ENCODE assay signal across 8 mouse cellular contexts in the genomic region with DNA sequence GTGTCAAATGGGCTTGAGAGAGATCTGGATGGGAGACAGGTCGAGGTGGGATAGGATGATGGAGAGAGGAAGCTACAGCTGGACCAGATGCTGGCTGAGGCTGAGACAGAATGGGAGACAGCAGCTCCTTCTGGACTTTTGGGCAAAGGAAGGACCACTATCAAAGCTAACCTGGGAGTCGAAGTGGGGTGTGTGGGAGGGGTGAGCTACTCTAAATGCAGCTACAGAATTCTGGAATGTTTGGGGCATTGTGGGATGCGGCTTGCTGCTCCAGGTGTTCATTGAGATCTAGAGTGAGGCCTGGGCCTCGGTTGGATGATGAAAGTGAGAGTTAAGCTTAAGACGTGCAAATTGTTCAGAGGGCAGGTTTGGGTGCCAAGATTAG. TPM values are rescaled to one million over a fixed set of nuclear protein-coding genes. Genes with fewer than 3 reads are reported as not detected.
A peak's percentile ranks its signal among the peaks of the same experiment; 100 is the strongest.
DNase-seq lines count a peak whose midpoint lies in the region; ATAC-seq and TF ChIP-seq lines count a peak whose summit lies in the region.

No protein-coding gene starts in this region.

- DNase-seq in heart, postnatal 0 days (ENCODE audit: low spot score), result no peak
- no peak for DNase-seq in heart, adult 9 months (ENCODE audit: low spot score in 2 of 2)
- DNase-seq in midbrain, postnatal 0 days (ENCODE audit: low spot score), result no peak
- DNase-seq in adrenal gland, postnatal 10 days, result no peak
- DNase-seq in cerebellum, adult 8-10 months, result no peak

- peak overlapping the region; percentile 96 for H3K4me2 ChIP-seq in heart, postnatal 0 days (ENCODE audit: low read depth, low read length)
- H3K4me2 ChIP-seq in embryonic facial prominence, embryonic 13.5 days, result peak overlapping the region; percentile 97
- peak overlapping the region; percentile 100 for H3K4me2 ChIP-seq in intestine, embryonic 15.5 days (replicated peaks)
- peak overlapping the region; percentile 91 for H3K4me2 ChIP-seq in midbrain, postnatal 0 days (ENCODE audit: low read depth, low read length, poor library complexity, severe bottlenecking)

- H3K9me3 ChIP-seq in heart, postnatal 0 days (replicated peaks; ENCODE audit: control insufficient read depth, low read length), result 0 out of 2 replicates have a peak, but pooled peaks cover 5% of the 10 kb centered on the region
- peaks cover 5% of the 10 kb centered on the region; the same call in 1 of the 2 replicates for H3K9me3 ChIP-seq in embryonic facial prominence, embryonic 13.5 days
- H3K9me3 ChIP-seq in intestine, embryonic 15.5 days, result no peaks in the 10 kb centered on the region
- no peaks in the 10 kb centered on the region for H3K9me3 ChIP-seq in midbrain, postnatal 0 days (ENCODE audit: low read length)

- 0 out of 2 replicates have a peak, but pooled peaks have one; percentile 18 for ATAC-seq in heart, postnatal 0 days (ENCODE audit: insufficient read depth, low read depth)
- no peak for ATAC-seq in embryonic facial prominence, embryonic 13.5 days (ENCODE audit: insufficient number of reproducible peaks, insufficient read depth, low FRiP score, low TSS enrichment, low read depth)
- ATAC-seq in intestine, embryonic 15.5 days, result no peak
- no peak for ATAC-seq in midbrain, postnatal 0 days (ENCODE audit: low FRiP score)
- no peak for ATAC-seq in inflammation-experienced regulatory T-cells, adult 6 months

- no peaks in the 10 kb centered on the region; the same call in 1 of the 2 replicates for H3K36me3 ChIP-seq in heart, postnatal 0 days (replicated peaks; ENCODE audit: control insufficient read depth, insufficient read depth, low read length)
- peaks cover 15% of the 10 kb centered on the region for H3K36me3 ChIP-seq in embryonic facial prominence, embryonic 13.5 days
- H3K36me3 ChIP-seq in intestine, embryonic 15.5 days, result no peaks in the 10 kb centered on the region
- H3K36me3 ChIP-seq in midbrain, postnatal 0 days (ENCODE audit: insufficient read depth, low read length), result 0 out of 2 replicates have a peak, but pooled peaks cover 3% of the 10 kb centered on the region

- peak overlapping the region; percentile 70 for H3K4me3 ChIP-seq in heart, postnatal 0 days (ENCODE audit: low read depth, low read length)
- H3K4me3 ChIP-seq in embryonic facial prominence, embryonic 13.5 days, result peak overlapping the region; percentile 83
- peak overlapping the region; percentile 73 for H3K4me3 ChIP-seq in intestine, embryonic 15.5 days (replicated peaks)
- H3K4me3 ChIP-seq in midbrain, postnatal 0 days (ENCODE audit: low read depth, low read length), result peak overlapping the region; percentile 85

- peaks cover 13% of the 10 kb centered on the region; the same call in 1 of the 2 replicates for H3K27me3 ChIP-seq in heart, postnatal 0 days (ENCODE audit: control insufficient read depth, insufficient read depth, low read length)
- no peaks in the 10 kb centered on the region for H3K27me3 ChIP-seq in embryonic facial prominence, embryonic 13.5 days
- no peaks in the 10 kb centered on the region for H3K27me3 ChIP-seq in intestine, embryonic 15.5 days (replicated peaks)
- no peaks in the 10 kb centered on the region for H3K27me3 ChIP-seq in midbrain, postnatal 0 days (ENCODE audit: insufficient read depth, low read length)

- H3K9ac ChIP-seq in heart, postnatal 0 days (replicated peaks; ENCODE audit: low read depth, low read length), result no peak overlapping the region
- H3K9ac ChIP-seq in embryonic facial prominence, embryonic 13.5 days, result peak overlapping the region; percentile 82; the same call in 1 of the 2 replicates
- H3K9ac ChIP-seq in intestine, embryonic 15.5 days, result peak overlapping the region; percentile 66; the same call in 1 of the 2 replicates
- H3K9ac ChIP-seq in midbrain, postnatal 0 days (replicated peaks; ENCODE audit: low read length, poor library complexity, severe bottlenecking), result peak overlapping the region; percentile 96

- no peak for TF ChIP-seq EP300 in heart, postnatal 0 days (IDR thresholded peaks at IDR 0.05; ENCODE audit: low read depth)

- TF ChIP-seq CTCF in heart, postnatal 0 days (IDR thresholded peaks at IDR 0.05; ENCODE audit: low read depth), result no peak
- TF ChIP-seq CTCF in midbrain, postnatal 0 days (IDR thresholded peaks at IDR 0.05), result no peak

- 60% methylated on average over 5 of the region's 5 CpGs for WGBS in heart, postnatal 0 days
- 41% methylated on average over 5 of the region's 5 CpGs for WGBS in embryonic facial prominence, embryonic 13.5 days
- WGBS in intestine, embryonic 15.5 days, result 50% methylated on average over 5 of the region's 5 CpGs
- 34% methylated on average over 5 of the region's 5 CpGs for WGBS in midbrain, postnatal 0 days

- H3K27ac ChIP-seq in heart, postnatal 0 days (ENCODE audit: low read depth), result no peak overlapping the region
- no peak overlapping the region for H3K27ac ChIP-seq in embryonic facial prominence, embryonic 13.5 days
- H3K27ac ChIP-seq in intestine, embryonic 15.5 days, result no peak overlapping the region; the same call in 1 of the 2 replicates
- peak overlapping the region; percentile 89; the same call in 1 of the 2 replicates for H3K27ac ChIP-seq in midbrain, postnatal 0 days (ENCODE audit: low read depth, low read length)

- H3K4me1 ChIP-seq in heart, postnatal 0 days (ENCODE audit: control insufficient read depth, insufficient read depth), result 0 out of 2 replicates have a peak, but pooled peaks cover 9% of the 10 kb centered on the region
- peaks cover 51% of the 10 kb centered on the region for H3K4me1 ChIP-seq in embryonic facial prominence, embryonic 13.5 days
- peaks cover 18% of the 10 kb centered on the region for H3K4me1 ChIP-seq in intestine, embryonic 15.5 days (replicated peaks)
- peaks cover 18% of the 10 kb centered on the region for H3K4me1 ChIP-seq in midbrain, postnatal 0 days (ENCODE audit: insufficient read depth, low read length)

RNA-seq across cellular contexts. Expression of a gene that starts 1.3 kb away (rescaled TPM):
- 0.89 and 1.1 TPM in 2 replicates for total RNA-seq in heart, postnatal 0 days (2014; rRNA removed; ENCODE audit: low replicate concordance)
- polyA plus RNA-seq in heart, postnatal 0 days (2015; fragmentation: Nextera tagmentation; extraction: Ambion mirVana), result 0.84 and 0.87 TPM in 2 replicates
- polyA plus RNA-seq in embryonic facial prominence, embryonic 13.5 days (2015; fragmentation: Nextera tagmentation; extraction: Ambion mirVana), result 8.2 and 11.0 TPM in 2 replicates
- polyA plus RNA-seq in intestine, embryonic 15.5 days (2015; fragmentation: Nextera tagmentation; extraction: Ambion mirVana), result 3.5 and 3.8 TPM in 2 replicates
- 22.3 and 25.2 TPM in 2 replicates for total RNA-seq in midbrain, postnatal 0 days (2014; rRNA removed)
- polyA plus RNA-seq in midbrain, postnatal 0 days (2015; fragmentation: Nextera tagmentation; extraction: Ambion mirVana), result 25.9 and 26.8 TPM in 2 replicates
- 1 to 10 TPM in 2 of 3 experiments, under 1 TPM in 1; 0.98 to 1.8 (median 1.5) TPM for polyA plus RNA-seq in inflammation-experienced regulatory T-cells, adult 6 months (2017; shearing (Covaris generic))
- 10 to 100 TPM; 10.6 to 11.5 TPM for total RNA-seq in adrenal gland, postnatal 10 days (2021)
